Mouse (Mus musculus) hindbrain, embryonic 16.5 days (tissue): ENCODE data around the gene Col27a1. TPM values are rescaled to one million over a fixed set of nuclear protein-coding genes. Genes with fewer than 3 reads are reported as not detected.

Experiments
- ATAC-seq: fragments of 200-750 bp; cut with Nextera tagmentation; 2 replicates; pipeline ENCODE4 v1.8.0; 2017; ENCODE audit warnings: moderate TSS enrichment, moderate library complexity
- H3K27ac ChIP-seq: fragments of 300-500 bp; sonication (generic); 2 replicates; pipeline ENCODE4 v1.5.1; 2014; ENCODE audit warnings: low read depth, mild to moderate bottlenecking, control low read depth, low read length, moderate library complexity
- H3K27me3 ChIP-seq: fragments of 300-500 bp; sonication (generic); replicated peaks from 2 replicates; pipeline ENCODE4 v1.6.1; 2014; ENCODE audit warnings: low read length; ENCODE audit not compliant: control insufficient read depth, insufficient read depth
- H3K36me3 ChIP-seq: fragments of 300-500 bp; sonication (generic); 2 replicates; pipeline ENCODE4 v1.6.1; 2014; ENCODE audit warnings: mild to moderate bottlenecking, low read length, moderate library complexity, mixed read lengths; ENCODE audit not compliant: control insufficient read depth, insufficient read depth
- H3K4me1 ChIP-seq: fragments of 300-500 bp; sonication (generic); 2 replicates; pipeline ENCODE4 v1.6.1; 2014; ENCODE audit warnings: low read depth, low read length; ENCODE audit not compliant: control insufficient read depth, insufficient read depth
- H3K4me2 ChIP-seq: fragments of 300-500 bp; sonication (generic); 2 replicates; pipeline ENCODE4 v1.6.1; 2014; ENCODE audit warnings: mild to moderate bottlenecking, low read length, control low read depth, moderate library complexity
- H3K4me3 ChIP-seq: fragments of 300-500 bp; sonication (generic); 2 replicates; pipeline ENCODE4 v1.5.1; 2014; ENCODE audit warnings: mild to moderate bottlenecking, low read length, control low read depth, moderate library complexity
- H3K9ac ChIP-seq: fragments of 300-500 bp; sonication (generic); 2 replicates; pipeline ENCODE4 v1.6.1; 2014; ENCODE audit warnings: low read depth, mild to moderate bottlenecking, control low read depth, low read length, moderate library complexity
- H3K9me3 ChIP-seq: fragments of 300-500 bp; sonication (generic); 2 replicates; pipeline ENCODE4 v1.6.1; 2014; ENCODE audit warnings: mild to moderate bottlenecking, low read length, moderate library complexity; ENCODE audit not compliant: control insufficient read depth
- WGBS: fragments of 180-500 bp; shearing (Covaris S2); extraction: QIAGEN DNeasy Blood & Tissue Kit; methylation state at CpG from one replicate; pipeline ENCODE4 v1.1.7; 2014; 5-methylcytosine and 5-hydroxymethylcytosine counted together
- polyA plus RNA-seq: library from polyadenylated mRNA; unstranded; fragments of >200 nt; fragmentation: Nextera tagmentation; extraction: Ambion mirVana; gene quantifications from 2 replicates; pipeline ENCODE4 v1.2.1, GENCODE M21; 2015

Gene Col27a1
- polyA plus RNA-seq, 1 experiment from 2014 or later = 2.7 TPM

- Histone ChIP-seq H3K27me3 (peaks cover 4% of the 10 kb centered on the region), H3K9me3 (no peaks in the 10 kb centered on the region), H3K27ac (no peak overlapping the region), H3K4me2 (no peak overlapping the region), H3K4me1 (peaks cover 11% of the 10 kb centered on the region), H3K9ac (no peak overlapping the region), H3K4me3 (no peak overlapping the region), H3K36me3 (no peaks in the 10 kb centered on the region)
- WGBS = 80% methylated on average over 6 of the region's 6 CpGs
- no peak for ATAC-seq
Measured at GRCm38 (mm10) chr4:63219635-63220034, 5.8 kb downstream of the Col27a1 start.

GRCm38 (mm10) chr4:63221096-63221958, 7.5 kb downstream of the Col27a1 start:
- H3K4me3 ChIP-seq = no peak overlapping the region
- H3K36me3 ChIP-seq = no peaks in the 10 kb centered on the region
- H3K27ac ChIP-seq = no peak overlapping the region
- WGBS = 72% methylated on average over 15 of the region's 15 CpGs
- no peak overlapping the region for H3K9ac ChIP-seq
- no peak for ATAC-seq
- no peaks in the 10 kb centered on the region for H3K9me3 ChIP-seq
- no peak overlapping the region for H3K4me2 ChIP-seq
- no peaks in the 10 kb centered on the region for H3K27me3 ChIP-seq
- H3K4me1 ChIP-seq = peaks cover 6% of the 10 kb centered on the region

GRCm38 (mm10) chr4:63222246-63222645, 8.4 kb downstream of the Col27a1 start:
- Histone ChIP-seq H3K27me3 (no peaks in the 10 kb centered on the region), H3K4me2 (no peak overlapping the region), H3K4me1 (peaks cover 15% of the 10 kb centered on the region), H3K9me3 (no peaks in the 10 kb centered on the region), H3K4me3 (no peak overlapping the region), H3K9ac (no peak overlapping the region), H3K27ac (no peak overlapping the region), H3K36me3 (no peaks in the 10 kb centered on the region)
- 54% methylated on average over 8 of the region's 8 CpGs for WGBS
- ATAC-seq = no peak

- 78% methylated on average over 10 of the region's 10 CpGs for WGBS
- Histone ChIP-seq H3K27me3 (no peaks in the 10 kb centered on the region), H3K9ac (no peak overlapping the region), H3K27ac (no peak overlapping the region), H3K4me2 (no peak overlapping the region), H3K4me1 (peaks cover 28% of the 10 kb centered on the region), H3K9me3 (no peaks in the 10 kb centered on the region), H3K4me3 (no peak overlapping the region), H3K36me3 (no peaks in the 10 kb centered on the region)
- ATAC-seq = no peak
Measured at GRCm38 (mm10) chr4:63225373-63225772, 11.6 kb downstream of the Col27a1 start.

GRCm38 (mm10) chr4:63226164-63226882, 12.5 kb downstream of the Col27a1 start:
- 58% methylated on average over 8 of the region's 8 CpGs for WGBS
- Histone ChIP-seq H3K4me3 (no peak overlapping the region), H3K27me3 (no peaks in the 10 kb centered on the region), H3K4me2 (no peak overlapping the region), H3K27ac (no peak overlapping the region), H3K4me1 (peaks cover 36% of the 10 kb centered on the region), H3K9me3 (no peaks in the 10 kb centered on the region), H3K36me3 (no peaks in the 10 kb centered on the region), H3K9ac (no peak overlapping the region)
- peak; percentile 61; the same call in 1 of the 2 replicates for ATAC-seq

- Histone ChIP-seq H3K4me1 (peaks cover 36% of the 10 kb centered on the region), H3K27me3 (no peaks in the 10 kb centered on the region), H3K4me2 (no peak overlapping the region), H3K9ac (no peak overlapping the region), H3K36me3 (no peaks in the 10 kb centered on the region), H3K27ac (no peak overlapping the region), H3K4me3 (no peak overlapping the region), H3K9me3 (no peaks in the 10 kb centered on the region)
- WGBS = 57% methylated on average over 6 of the region's 6 CpGs
- 0 out of 2 replicates have a peak, but pooled peaks have one; percentile 5 for ATAC-seq
Measured at GRCm38 (mm10) chr4:63226883-63227235, 13.1 kb downstream of the Col27a1 start.

- H3K4me1 ChIP-seq = peaks cover 40% of the 10 kb centered on the region
- 50% methylated on average over 5 of the region's 5 CpGs for WGBS
- no peak overlapping the region for H3K4me3 ChIP-seq
- no peaks in the 10 kb centered on the region for H3K9me3 ChIP-seq
- H3K36me3 ChIP-seq = no peaks in the 10 kb centered on the region
- H3K4me2 ChIP-seq = no peak overlapping the region
- H3K27me3 ChIP-seq = no peaks in the 10 kb centered on the region
- peak; percentile 41 for ATAC-seq
- peak overlapping the region; percentile 33; the same call in 1 of the 2 replicates for H3K9ac ChIP-seq
- H3K27ac ChIP-seq = peak overlapping the region; percentile 19; the same call in 1 of the 2 replicates
Measured at GRCm38 (mm10) chr4:63228943-63229342, 15.1 kb downstream of the Col27a1 start.

- 43% methylated on average over 14 of the region's 14 CpGs for WGBS
- H3K9me3 ChIP-seq = no peaks in the 10 kb centered on the region
- peak; percentile 70 for ATAC-seq
- no peaks in the 10 kb centered on the region for H3K36me3 ChIP-seq
- no peak overlapping the region for H3K4me2 ChIP-seq
- H3K4me1 ChIP-seq = peaks cover 40% of the 10 kb centered on the region
- no peak overlapping the region for H3K9ac ChIP-seq
- H3K27me3 ChIP-seq = no peaks in the 10 kb centered on the region
- H3K27ac ChIP-seq = peak overlapping the region; percentile 41; the same call in 1 of the 2 replicates
- H3K4me3 ChIP-seq = no peak overlapping the region
Measured at GRCm38 (mm10) chr4:63229991-63230581, 16.3 kb downstream of the Col27a1 start.

- no peak for ATAC-seq
- peaks cover 36% of the 10 kb centered on the region for H3K4me1 ChIP-seq
- WGBS = 31% methylated on average over 1 of the region's 1 CpGs
- H3K36me3 ChIP-seq = no peaks in the 10 kb centered on the region
- H3K4me2 ChIP-seq = no peak overlapping the region
- no peak overlapping the region for H3K27ac ChIP-seq
- H3K9me3 ChIP-seq = no peaks in the 10 kb centered on the region
- no peaks in the 10 kb centered on the region for H3K27me3 ChIP-seq
- no peak overlapping the region for H3K4me3 ChIP-seq
- no peak overlapping the region for H3K9ac ChIP-seq
Measured at GRCm38 (mm10) chr4:63231121-63231520, 17.3 kb downstream of the Col27a1 start.
